Mouse (Mus musculus): Measurements from ENCODE around the gene Neurl4. TPM values are rescaled to one million over a fixed set of nuclear protein-coding genes. Genes with fewer than 3 reads are reported as not detected.
"Not testable (repeated sequence)": the region's sequence is repeated elsewhere in the genome, so short reads cannot be mapped to it uniquely, and the experiment has no call there.

Neurl4 gene
- polyA plus RNA-seq, 1 experiment: 23.9 TPM

DNA sequence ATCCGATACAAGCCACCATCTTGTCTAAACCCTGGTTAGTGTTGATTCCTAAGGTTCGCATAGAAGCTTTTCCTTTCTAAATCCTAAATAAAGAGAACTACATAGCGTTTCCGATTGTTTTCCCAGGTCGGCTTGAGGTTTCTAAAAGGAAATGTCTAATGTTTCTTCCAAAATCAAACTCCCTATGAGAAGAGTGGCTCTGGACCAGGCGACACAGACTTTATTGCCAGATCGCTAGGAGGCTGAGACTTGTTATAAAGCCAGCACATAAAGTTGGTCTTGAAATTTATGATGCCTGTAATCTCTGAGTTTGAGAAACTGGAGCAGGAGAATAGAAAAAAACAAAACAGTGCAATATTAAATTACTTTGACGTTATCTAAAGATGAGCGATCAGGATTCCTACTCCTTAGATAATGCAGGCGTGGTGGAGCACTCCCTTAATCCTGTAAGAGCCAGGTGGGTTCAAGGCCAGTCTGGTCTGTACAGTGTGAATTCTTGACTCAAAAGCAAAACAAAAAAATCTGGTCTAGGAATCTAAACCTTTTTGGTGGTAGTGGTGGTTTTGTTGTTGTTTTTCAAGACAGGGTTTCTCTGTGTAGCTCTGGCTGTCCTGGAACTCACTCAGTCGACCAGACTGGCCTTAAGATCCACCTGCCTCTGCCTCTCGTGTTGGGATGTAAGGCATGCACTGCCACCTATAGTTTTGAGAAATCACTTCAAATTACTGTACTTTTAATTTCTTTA lies 21.3 kb downstream of the Neurl4 start:
- Histone ChIP-seq H3K36me3 (ENCODE audit: control insufficient read depth, insufficient read depth, low read length) (peaks cover 16% of the 10 kb centered on the region), H3K27ac (ENCODE audit: insufficient read depth, low read depth, low read length) (peak overlapping the region; percentile 87), H3K4me3 (ENCODE audit: low read depth, low read length) (peak overlapping the region; percentile 58), H3K27me3 (ENCODE audit: control insufficient read depth, insufficient read depth, low read length) (no peaks in the 10 kb centered on the region), H3K4me1 (ENCODE audit: control insufficient read depth, insufficient read depth, insufficient read length, low read length) (peaks cover 6% of the 10 kb centered on the region; the same call in 1 of the 2 replicates)
- WGBS: 2% methylated on average over 12 of the region's 12 CpGs
- TF ChIP-seq POLR2A (IDR thresholded peaks at IDR 0.05; ENCODE audit: low read depth, low read length) (no peak), CTCF (IDR thresholded peaks at IDR 0.05; ENCODE audit: extremely low read depth, insufficient read length, insufficient replicate concordance, low read depth, low read length) (no peak)

GRCm38 (mm10) chr11:69922796-69923195 lies 21.9 kb downstream of the Neurl4 start:
- Histone ChIP-seq H3K4me3 (ENCODE audit: low read depth, low read length) (no peak overlapping the region), H3K27ac (ENCODE audit: insufficient read depth, low read depth, low read length) (peak overlapping the region; percentile 87), H3K4me1 (ENCODE audit: control insufficient read depth, insufficient read depth, insufficient read length, low read length) (peaks cover 6% of the 10 kb centered on the region; the same call in 1 of the 2 replicates), H3K27me3 (ENCODE audit: control insufficient read depth, insufficient read depth, low read length) (no peaks in the 10 kb centered on the region), H3K36me3 (ENCODE audit: control insufficient read depth, insufficient read depth, low read length) (peaks cover 11% of the 10 kb centered on the region)
- 49% methylated on average over 3 of the region's 3 CpGs for WGBS
- TF ChIP-seq POLR2A (IDR thresholded peaks at IDR 0.05; ENCODE audit: low read depth, low read length) (no peak), CTCF (IDR thresholded peaks at IDR 0.05; ENCODE audit: extremely low read depth, insufficient read length, insufficient replicate concordance, low read depth, low read length) (no peak)

DNA sequence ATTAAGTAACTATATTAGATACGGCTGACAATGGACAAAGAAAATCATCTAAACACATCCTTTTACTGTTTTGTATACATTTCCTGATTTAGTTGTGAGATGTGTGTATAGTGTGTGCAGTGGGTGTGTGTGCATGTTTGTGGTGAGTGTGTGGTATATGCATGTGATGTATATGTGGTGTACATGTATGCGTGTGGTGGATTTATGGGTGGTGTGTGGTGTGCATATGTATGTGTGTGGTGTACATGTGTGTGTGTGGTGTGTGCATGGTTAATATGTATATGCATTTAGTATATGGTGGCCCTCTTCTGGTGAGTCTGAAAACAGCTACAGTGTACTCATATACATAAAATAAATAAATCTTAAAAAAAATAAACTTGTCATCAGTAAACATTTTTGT lies 26.6 kb downstream of the Neurl4 start:
- Histone ChIP-seq H3K4me3 (ENCODE audit: low read depth, low read length) (no peak overlapping the region), H3K4me1 (ENCODE audit: control insufficient read depth, insufficient read depth, insufficient read length, low read length) (peaks cover 2% of the 10 kb centered on the region; the same call in 1 of the 2 replicates)
- no peak for TF ChIP-seq CTCF (IDR thresholded peaks at IDR 0.05; ENCODE audit: extremely low read depth, insufficient read length, insufficient replicate concordance, low read depth, low read length)
- TF ChIP-seq POLR2A (IDR thresholded peaks at IDR 0.05; ENCODE audit: low read depth, low read length): no peak

DNA sequence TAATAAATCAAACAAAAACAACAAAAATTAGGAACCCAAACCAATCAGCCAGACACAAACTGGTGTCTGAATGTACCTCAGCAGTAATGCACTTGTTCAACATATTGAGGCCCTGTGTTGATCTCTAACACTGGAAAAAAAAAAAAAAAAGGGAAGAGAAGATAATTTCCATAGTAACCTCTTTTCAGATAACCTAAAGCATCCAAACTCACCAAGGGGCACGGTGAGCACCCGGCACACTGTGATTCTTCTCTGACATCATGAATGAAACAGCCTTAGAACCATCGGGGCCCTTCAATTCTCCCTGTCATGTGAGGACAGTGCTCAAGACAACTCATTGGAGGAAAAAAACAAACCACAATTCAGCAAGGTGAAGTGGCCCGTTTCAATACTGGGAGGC lies 28.8 kb downstream of the Neurl4 start:
- H3K4me1 ChIP-seq (ENCODE audit: control insufficient read depth, insufficient read depth, insufficient read length, low read length): no peaks in the 10 kb centered on the region
- H3K36me3 ChIP-seq (ENCODE audit: control insufficient read depth, insufficient read depth, low read length): no peaks in the 10 kb centered on the region
- TF ChIP-seq CTCF (IDR thresholded peaks at IDR 0.05; ENCODE audit: extremely low read depth, insufficient read length, insufficient replicate concordance, low read depth, low read length) (no peak), POLR2A (IDR thresholded peaks at IDR 0.05; ENCODE audit: low read depth, low read length) (no peak)
- no peak overlapping the region for H3K27ac ChIP-seq (ENCODE audit: insufficient read depth, low read depth, low read length)
- H3K27me3 ChIP-seq (ENCODE audit: control insufficient read depth, insufficient read depth, low read length): no peaks in the 10 kb centered on the region
- H3K4me3 ChIP-seq (ENCODE audit: low read depth, low read length): no peak overlapping the region
- WGBS: 47% methylated on average over 4 of the region's 4 CpGs

More for the DNA sequence above, 26.6 kb downstream of the Neurl4 start:
- Histone ChIP-seq H3K36me3 (ENCODE audit: control insufficient read depth, insufficient read depth, low read length) (no peaks in the 10 kb centered on the region), H3K27ac (ENCODE audit: insufficient read depth, low read depth, low read length) (no peak overlapping the region), H3K27me3 (ENCODE audit: control insufficient read depth, insufficient read depth, low read length) (no peaks in the 10 kb centered on the region)
- 92% methylated on average over 2 of the region's 2 CpGs for WGBS

DNA sequence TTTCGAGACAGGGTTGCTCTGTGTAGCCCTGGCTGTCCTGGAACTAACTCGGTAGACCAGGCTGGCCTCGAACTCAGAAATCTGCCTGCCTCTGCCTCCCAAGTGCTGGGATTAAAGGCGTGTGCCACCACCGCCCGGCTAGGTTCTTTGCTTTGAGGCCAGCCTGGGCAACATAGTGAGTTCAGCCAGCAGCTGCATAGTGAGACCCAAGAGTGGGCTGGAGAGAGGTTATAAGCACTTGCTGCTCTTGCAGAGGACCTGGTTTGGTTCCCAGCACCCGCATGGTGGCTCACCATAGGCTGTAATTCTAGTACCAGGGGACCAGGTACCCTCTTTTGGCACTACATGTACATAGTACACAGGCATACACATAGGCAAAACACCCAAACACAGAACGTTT lies 29.3 kb downstream of the Neurl4 start:
- WGBS: 84% methylated on average over 8 of the region's 8 CpGs
- not testable (repeated sequence) for H3K36me3 ChIP-seq (ENCODE audit: control insufficient read depth, insufficient read depth, low read length); H3K4me3 ChIP-seq (ENCODE audit: low read depth, low read length); H3K27me3 ChIP-seq (ENCODE audit: control insufficient read depth, insufficient read depth, low read length); H3K27ac ChIP-seq (ENCODE audit: insufficient read depth, low read depth, low read length); H3K4me1 ChIP-seq (ENCODE audit: control insufficient read depth, insufficient read depth, insufficient read length, low read length)

DNA sequence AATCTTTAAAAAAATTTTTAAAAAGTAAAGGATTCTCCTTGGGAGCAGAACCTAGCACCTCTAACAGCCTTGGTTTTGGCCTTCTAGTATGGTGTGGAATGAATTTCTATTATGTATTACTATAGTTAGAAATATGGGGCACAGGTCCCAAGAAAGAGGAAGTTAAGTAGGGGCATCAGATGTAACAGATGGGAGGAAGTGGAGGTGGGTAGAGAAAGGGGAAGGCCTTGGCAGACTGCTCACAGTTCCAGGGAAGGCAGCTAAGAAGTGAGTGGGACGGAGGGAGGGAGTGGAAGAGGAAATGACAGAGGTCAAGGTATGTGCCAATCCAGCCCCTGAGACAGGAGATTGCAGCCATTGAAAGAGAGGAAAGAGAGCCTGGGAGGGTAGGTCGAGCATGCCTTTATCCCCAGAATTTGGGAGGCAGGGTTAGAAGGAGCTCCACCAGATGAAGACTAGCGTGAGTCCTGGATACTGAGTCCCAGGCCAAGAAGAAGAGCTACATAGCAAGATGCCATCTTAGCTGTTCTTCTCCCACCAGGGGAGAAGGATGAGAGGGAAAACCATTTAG lies 30.2 kb downstream of the Neurl4 start:
- no peak overlapping the region for H3K4me3 ChIP-seq (ENCODE audit: low read depth, low read length)
- WGBS: 69% methylated on average over 3 of the region's 3 CpGs
- H3K36me3 ChIP-seq (ENCODE audit: control insufficient read depth, insufficient read depth, low read length): no peaks in the 10 kb centered on the region
- peaks cover 8% of the 10 kb centered on the region; the same call in 1 of the 2 replicates for H3K27me3 ChIP-seq (ENCODE audit: control insufficient read depth, insufficient read depth, low read length)
- peaks cover 6% of the 10 kb centered on the region; the same call in 1 of the 2 replicates for H3K4me1 ChIP-seq (ENCODE audit: control insufficient read depth, insufficient read depth, insufficient read length, low read length)
- TF ChIP-seq CTCF (IDR thresholded peaks at IDR 0.05; ENCODE audit: extremely low read depth, insufficient read length, insufficient replicate concordance, low read depth, low read length) (no peak), POLR2A (IDR thresholded peaks at IDR 0.05; ENCODE audit: low read depth, low read length) (no peak)
- H3K27ac ChIP-seq (ENCODE audit: insufficient read depth, low read depth, low read length): no peak overlapping the region

GRCm38 (mm10) chr11:69931769-69932168 lies 30.9 kb downstream of the Neurl4 start:
- WGBS: 70% methylated on average over 8 of the region's 8 CpGs

More at GRCm38 (mm10) chr11:69931769-69932168, 30.9 kb downstream of the Neurl4 start:
- TF ChIP-seq POLR2A (IDR thresholded peaks at IDR 0.05; ENCODE audit: low read depth, low read length) (no peak), CTCF (IDR thresholded peaks at IDR 0.05; ENCODE audit: extremely low read depth, insufficient read length, insufficient replicate concordance, low read depth, low read length) (no peak; the same call in 1 of the 2 replicates)
- Histone ChIP-seq H3K4me3 (ENCODE audit: low read depth, low read length) (no peak overlapping the region), H3K4me1 (ENCODE audit: control insufficient read depth, insufficient read depth, insufficient read length, low read length) (peaks cover 8% of the 10 kb centered on the region), H3K27ac (ENCODE audit: insufficient read depth, low read depth, low read length) (no peak overlapping the region), H3K27me3 (ENCODE audit: control insufficient read depth, insufficient read depth, low read length) (peaks cover 11% of the 10 kb centered on the region; the same call in 1 of the 2 replicates), H3K36me3 (ENCODE audit: control insufficient read depth, insufficient read depth, low read length) (no peaks in the 10 kb centered on the region)

Measured in small intestine, adult 2 months (tissue).